Mouse (Mus musculus) CH12F3 (cell line): ENCODE data around the gene Hap1.
"Not testable (repeated sequence)": the region's sequence is repeated elsewhere in the genome, so short reads cannot be mapped to it uniquely, and the experiment has no call there.

Experiments
- in situ Hi-C: fragments of 300-500 bp; cut with MboI; formaldehyde crosslinking; loops from 2 replicates; pipeline ENCODE4 v1.14.3; 2020; ENCODE audit warnings: low sequenced_read_pairs

The Hap1 gene

GRCm38 (mm10) chr11:100320172-100320630 is 35.7 kb downstream of the Hap1 start:
- in situ Hi-C loops, result no loop called here

DNA sequence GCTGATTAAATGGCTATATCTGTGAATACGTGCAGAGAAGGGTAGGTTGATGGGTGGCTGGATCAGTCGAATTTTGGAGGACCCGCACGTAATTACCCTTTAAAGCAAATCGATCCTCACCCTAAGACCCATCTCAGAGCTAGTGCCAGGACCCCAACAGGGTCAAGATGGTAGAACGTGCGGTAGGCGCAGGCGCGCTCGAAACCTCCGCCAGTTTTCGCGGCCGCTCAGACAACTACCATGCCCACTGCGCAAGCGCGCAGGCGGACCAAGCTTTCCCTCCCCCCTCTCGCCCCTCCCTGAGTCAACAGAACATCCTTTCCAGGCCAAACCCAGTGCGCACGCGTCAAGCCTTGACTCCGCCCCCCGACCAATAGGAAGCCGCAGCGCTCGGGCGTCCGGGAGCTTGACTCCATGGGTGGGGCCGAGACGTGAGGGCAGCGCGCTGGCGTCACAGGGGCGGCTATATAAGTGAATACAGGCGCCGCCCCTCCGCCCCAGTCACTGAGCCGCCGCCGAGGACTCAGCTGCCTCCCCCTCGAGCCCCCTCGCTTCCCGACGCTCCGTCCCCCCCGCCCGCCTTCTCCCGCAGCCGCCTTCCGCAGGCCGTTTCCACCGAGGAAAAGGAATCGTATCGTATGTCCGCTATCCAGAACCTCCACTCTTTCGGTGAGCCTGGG is 36.3 kb downstream of the Hap1 start, which contains the start of gene Eif1:
Eif1 (plus strand) TSS at position 394 of the 680 bp plus-strand sequence.
- in situ Hi-C loops, result no loop called here

DNA sequence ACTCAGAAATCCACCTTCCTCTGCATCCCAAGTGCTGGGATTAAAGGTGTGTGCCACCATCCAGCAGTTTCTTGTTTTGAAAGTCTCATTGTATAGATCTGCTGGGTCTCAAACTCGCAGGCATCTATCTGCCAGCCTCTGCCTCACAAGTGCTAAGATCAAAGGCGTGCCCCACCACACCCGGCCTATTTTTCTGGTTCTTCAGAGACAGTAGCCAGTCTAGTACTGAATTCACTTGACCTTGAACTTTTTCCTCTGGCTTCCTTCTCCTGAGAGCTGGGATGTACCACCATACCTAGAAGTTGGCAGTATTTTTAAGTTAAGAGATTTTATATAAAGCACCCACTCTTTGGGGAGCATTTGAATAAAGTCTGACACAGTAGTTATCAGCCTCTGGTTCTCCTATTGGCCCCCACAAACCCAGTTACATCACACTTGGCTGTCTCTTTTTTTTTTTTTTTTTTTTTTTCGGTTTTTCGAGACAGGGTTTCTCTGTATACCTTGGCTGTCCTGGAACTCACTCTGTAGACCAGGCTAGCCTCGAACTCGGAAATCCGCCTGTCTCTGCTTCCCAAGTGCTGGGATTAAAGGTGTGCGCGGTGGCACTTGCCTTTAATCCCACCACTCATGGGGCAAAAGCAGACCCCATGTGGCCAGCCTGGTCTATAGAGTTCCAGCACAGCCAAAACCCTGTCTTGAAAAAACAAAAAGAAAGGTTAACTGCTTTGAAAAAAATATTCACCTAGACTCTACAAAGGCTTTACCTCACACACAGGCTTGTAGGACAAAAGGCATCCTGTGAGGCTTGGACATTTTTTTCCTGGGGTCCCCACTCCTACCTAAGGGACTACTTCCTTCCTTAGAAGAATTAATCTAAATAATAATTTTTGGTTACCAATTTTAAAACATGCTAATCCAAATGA is 37.1 kb downstream of the Hap1 start:
- in situ Hi-C loops, result no loop called here

DNA sequence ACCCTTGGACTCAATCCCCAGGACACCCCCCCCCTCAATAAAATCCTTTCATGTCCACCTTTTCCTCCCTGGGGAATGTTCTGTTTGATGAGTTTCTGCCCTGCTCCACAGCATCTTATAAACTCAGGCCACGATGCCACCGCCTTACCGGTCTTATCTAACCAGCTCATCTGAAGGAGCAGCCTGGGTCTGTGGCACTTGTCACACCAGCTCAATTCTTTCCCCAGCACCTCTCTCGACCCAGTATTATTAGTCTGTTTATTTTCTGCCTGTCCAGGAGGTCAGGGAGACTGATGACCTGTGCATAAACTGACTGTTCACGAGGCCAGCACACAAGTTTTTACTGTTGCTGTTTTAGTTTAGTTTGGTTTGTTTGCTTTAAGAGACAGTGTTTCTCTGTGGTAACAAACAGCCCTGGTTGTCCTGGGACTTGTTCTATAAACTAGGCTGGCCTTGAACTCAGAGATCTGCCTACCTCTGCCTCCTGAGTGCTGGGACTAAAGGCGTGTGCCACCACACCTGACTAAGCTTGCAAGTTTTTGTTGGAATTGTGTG is 38.0 kb downstream of the Hap1 start:
- in situ Hi-C loops, result no loop called here

DNA sequence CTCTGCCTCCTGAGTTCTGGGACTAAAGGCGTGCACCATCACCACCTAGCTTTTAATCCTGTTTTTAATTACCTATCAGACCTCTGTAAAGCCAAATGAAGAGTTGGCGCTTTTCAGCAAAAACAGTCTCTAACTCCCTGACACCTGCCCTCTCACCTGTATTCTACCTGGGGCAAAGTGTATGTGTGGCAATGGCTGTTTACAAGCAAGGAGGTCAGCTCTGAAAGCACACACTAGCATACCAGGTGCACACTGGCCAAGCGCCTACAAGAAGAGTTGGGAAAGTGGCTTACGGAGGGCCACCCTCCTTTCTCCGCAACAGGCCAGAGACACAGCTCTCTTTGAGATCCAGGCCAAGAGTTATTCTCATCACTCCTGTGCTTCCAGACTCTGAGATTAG is 40.5 kb downstream of the Hap1 start:
- in situ Hi-C loops, result no loop called here

DNA sequence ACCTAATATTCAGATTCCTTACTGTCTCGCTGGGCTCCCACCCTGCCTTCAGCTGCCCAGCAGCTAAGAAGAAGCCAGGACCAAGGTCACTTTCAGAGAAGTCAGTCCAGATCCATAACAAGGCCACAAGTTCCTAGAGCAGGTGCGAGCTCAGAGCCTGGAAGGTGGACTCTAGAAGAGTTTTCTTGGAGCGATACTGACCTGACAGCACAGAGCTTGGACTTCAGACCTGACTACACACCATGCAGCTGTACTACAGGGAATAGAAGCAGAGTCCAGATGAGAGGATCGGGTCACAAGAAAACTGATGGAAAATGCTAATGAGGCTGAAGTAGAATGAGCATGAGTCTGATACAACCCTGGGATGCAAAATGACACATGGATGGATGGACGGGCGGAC is 42.5 kb downstream of the Hap1 start:
- in situ Hi-C loops, result no loop called here

GRCm38 (mm10) chr11:100312096-100312679 is 43.7 kb downstream of the Hap1 start:
- in situ Hi-C loops, result no loop called here

- in situ Hi-C loops, result no loop called here
These were observed 44.3 kb downstream of the Hap1 start for GRCm38 (mm10) chr11:100311656-100312055.

DNA sequence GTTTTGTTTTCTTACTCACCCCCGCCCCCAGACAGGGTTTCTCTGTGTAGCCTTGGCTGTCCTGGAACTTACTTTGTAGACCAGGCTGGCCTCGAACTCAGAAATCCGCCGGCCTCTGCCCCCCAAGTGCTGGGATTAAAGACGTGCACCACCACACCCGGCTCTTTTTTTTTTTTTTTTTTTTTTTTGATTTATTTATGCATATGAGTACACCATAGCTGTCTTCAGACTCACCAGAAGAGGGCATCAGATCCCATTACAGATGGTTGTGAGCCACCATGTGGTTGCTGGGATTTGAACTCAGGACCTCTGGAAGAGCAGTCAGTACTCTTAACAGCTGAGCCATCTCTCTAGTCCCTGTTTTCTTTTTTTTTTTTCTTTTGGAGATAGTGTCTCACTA is 47.3 kb downstream of the Hap1 start:
- in situ Hi-C loops, result not testable (repeated sequence)

GRCm38 (mm10) chr11:100307900-100308299 is 48.0 kb downstream of the Hap1 start:
- in situ Hi-C loops, result no loop called here

GRCm38 (mm10) chr11:100301292-100301691 is 54.6 kb downstream of the Hap1 start:
- in situ Hi-C loops, result no loop called here

DNA sequence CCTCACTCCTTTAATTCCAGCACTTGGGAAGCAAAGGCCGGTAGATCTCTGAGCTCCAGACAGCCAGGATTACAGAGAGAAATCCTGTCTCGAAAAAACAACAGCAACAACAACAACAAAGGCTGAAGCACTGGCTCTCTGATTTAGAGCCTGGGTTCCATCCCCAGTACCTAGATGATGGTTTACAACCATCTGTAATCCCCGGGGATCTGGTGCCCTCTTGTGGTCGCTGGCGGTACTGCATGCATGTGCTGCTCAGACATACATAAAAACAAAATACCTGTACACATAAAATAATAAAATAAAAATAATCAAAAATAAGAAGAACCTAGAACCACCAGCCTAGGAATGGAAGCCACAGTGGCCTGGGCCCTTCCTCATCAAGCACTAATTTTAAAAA is 55.6 kb downstream of the Hap1 start:
- in situ Hi-C loops, result no loop called here

- in situ Hi-C loops, result loop anchor here (10.0 to 25.0 kb wide), 2 partner anchors 111 to 834 kb away; partner anchors contain the start of gene Krt9
These were observed 57.5 kb downstream of the Hap1 start for GRCm38 (mm10) chr11:100298274-100299036.

DNA sequence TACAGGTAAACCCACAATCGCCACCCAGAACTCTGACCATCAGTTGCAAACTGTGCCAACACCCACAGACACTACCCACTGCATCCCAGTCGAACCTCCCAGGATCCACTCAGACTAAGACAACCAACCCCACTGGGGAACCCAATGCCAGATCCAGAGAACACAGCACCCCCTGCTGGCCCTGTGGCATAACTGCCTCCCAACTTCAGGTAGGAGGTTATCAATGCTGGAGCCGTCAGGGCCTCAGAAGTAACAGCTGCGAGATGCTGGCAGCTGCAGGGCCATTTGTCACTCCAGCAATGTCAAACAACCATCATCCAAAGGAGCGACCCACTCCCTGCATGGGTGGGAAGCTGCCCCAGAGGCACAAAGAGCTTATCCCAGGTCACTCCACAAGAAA is 58.1 kb downstream of the Hap1 start:
- in situ Hi-C loops, result loop anchor here (10.0 to 25.0 kb wide), 2 partner anchors 110 to 833 kb away; partner anchors contain the start of gene Krt9
